Mouse (Mus musculus): ENCODE data around the gene Gm8127. TPM values are rescaled to one million over a fixed set of nuclear protein-coding genes. Genes with fewer than 3 reads are reported as not detected.

Gene Gm8127
- total RNA-seq, 2 experiments from 2014 or later = not detected

Other genes starting within 250 kb of the Gm8127 start
- not detected in 2 replicates for gene Gm8094, start 217.2 kb downstream of the Gm8127 start, total RNA-seq (2014; fragmentation: Nextera tagmentation)
- gene Gm8094, start 217.2 kb downstream of the Gm8127 start, total RNA-seq (2017) = not detected in 2 replicates
- gene Gm8104, start 193.2 kb downstream of the Gm8127 start, total RNA-seq (2014; fragmentation: Nextera tagmentation) = not detected in 2 replicates
- not detected in 2 replicates for gene Gm8104, start 193.2 kb downstream of the Gm8127 start, total RNA-seq (2017)
- gene Gm7233, start 114.0 kb downstream of the Gm8127 start, total RNA-seq (2014; fragmentation: Nextera tagmentation) = not detected in 2 replicates
- gene Gm7233, start 114.0 kb downstream of the Gm8127 start, total RNA-seq (2017) = not detected in 2 replicates
- gene Gm8122, start 58.5 kb downstream of the Gm8127 start, total RNA-seq (2014; fragmentation: Nextera tagmentation) = not detected in 2 replicates
- gene Gm8122, start 58.5 kb downstream of the Gm8127 start, total RNA-seq (2017) = not detected in 2 replicates
- not detected in 2 replicates for gene Gm8126, start 35.2 kb downstream of the Gm8127 start, total RNA-seq (2014; fragmentation: Nextera tagmentation)
- not detected in 2 replicates for gene Gm8126, start 35.2 kb downstream of the Gm8127 start, total RNA-seq (2017)
- gene Gm9732, start 18.8 kb downstream of the Gm8127 start, total RNA-seq (2014; fragmentation: Nextera tagmentation) = not detected in 2 replicates
- not detected in 2 replicates for gene Gm9732, start 18.8 kb downstream of the Gm8127 start, total RNA-seq (2017)
- not detected in 2 replicates for gene 1700001F09Rik, start 54.0 kb upstream of the Gm8127 start, total RNA-seq (2014; fragmentation: Nextera tagmentation)
- gene 1700001F09Rik, start 54.0 kb upstream of the Gm8127 start, total RNA-seq (2017) = not detected in 2 replicates
- not detected in 2 replicates for gene Gm8138, start 122.5 kb upstream of the Gm8127 start, total RNA-seq (2014; fragmentation: Nextera tagmentation)
- not detected in 2 replicates for gene Gm8138, start 122.5 kb upstream of the Gm8127 start, total RNA-seq (2017)
- gene Gm5799, start 249.7 kb upstream of the Gm8127 start, total RNA-seq (2014; fragmentation: Nextera tagmentation) = not detected in 2 replicates
- not detected in 2 replicates for gene Gm5799, start 249.7 kb upstream of the Gm8127 start, total RNA-seq (2017)